Comparison of ENCODE assay signal across 10 mouse cellular contexts in genomic region chr5:139208871-139209684, GRCm38 (mm10). TPM values are rescaled to one million over a fixed set of nuclear protein-coding genes. Genes with fewer than 3 reads are reported as not detected.
DNase-seq lines count a peak whose midpoint lies in the region; ATAC-seq and TF ChIP-seq lines count a peak whose summit lies in the region.
"Had no signal": no experiment of that assay in that cellular context is flagged by ENCODE, and none has a peak within 500 bp of the region (broad histone marks: within the 10 kb centered on the region; RNA-seq: fewer than 3 reads in every experiment).

No protein-coding gene starts in this region.

- no peak for TF ChIP-seq EP300 in heart, postnatal 0 days (IDR thresholded peaks at IDR 0.05; ENCODE audit: low read depth)

- H3K4me3 ChIP-seq in heart, postnatal 0 days (ENCODE audit: low read depth, low read length): no peak overlapping the region
- H3K4me3 ChIP-seq in heart, embryonic 12.5 days: no peak overlapping the region
- H3K4me3 ChIP-seq in small intestine, adult 2 months (ENCODE audit: low read depth, low read length): no peak overlapping the region
- H3K4me3 ChIP-seq: hindbrain, embryonic 15.5 days had no signal

- H3K4me1 ChIP-seq in heart, postnatal 0 days (ENCODE audit: control insufficient read depth, insufficient read depth): no peaks in the 10 kb centered on the region
- H3K4me1 ChIP-seq in heart, embryonic 12.5 days (replicated peaks): 0 out of 2 replicates have a peak, but pooled peaks cover 18% of the 10 kb centered on the region
- peaks cover 36% of the 10 kb centered on the region for H3K4me1 ChIP-seq in small intestine, adult 2 months (ENCODE audit: control insufficient read depth, insufficient read depth, insufficient read length, low read length)

- 84% methylated on average over 10 of the region's 10 CpGs for WGBS in heart, postnatal 0 days
- WGBS in heart, embryonic 12.5 days: 86% methylated on average over 10 of the region's 10 CpGs
- WGBS in small intestine, adult 2 months: 81% methylated on average over 10 of the region's 10 CpGs

- H3K36me3 ChIP-seq in heart, postnatal 0 days (replicated peaks; ENCODE audit: control insufficient read depth, insufficient read depth, low read length): peaks cover 9% of the 10 kb centered on the region
- H3K36me3 ChIP-seq in heart, embryonic 12.5 days: peaks cover 25% of the 10 kb centered on the region
- no peaks in the 10 kb centered on the region; the same call in 1 of the 2 replicates for H3K36me3 ChIP-seq in small intestine, adult 2 months (ENCODE audit: control insufficient read depth, insufficient read depth, low read length)

- no peak overlapping the region for H3K4me2 ChIP-seq in heart, postnatal 0 days (ENCODE audit: low read depth, low read length)
- H3K4me2 ChIP-seq in heart, embryonic 12.5 days: no peak overlapping the region
- H3K4me2 ChIP-seq: hindbrain, embryonic 15.5 days had no signal

- ATAC-seq in heart, postnatal 0 days (ENCODE audit: insufficient read depth, low read depth): no peak
- no peak for ATAC-seq in heart, embryonic 12.5 days (ENCODE audit: insufficient number of reproducible peaks, low FRiP score)
- 0 out of 2 replicates have a peak, but pooled peaks have one; percentile 48 for ATAC-seq in erythroblast, adult 5-6 weeks (replicated peaks; ENCODE audit: low FRiP score, poor library complexity, severe bottlenecking)

- no peak overlapping the region for H3K27ac ChIP-seq in heart, postnatal 0 days (ENCODE audit: low read depth)
- no peak overlapping the region for H3K27ac ChIP-seq in heart, embryonic 12.5 days (ENCODE audit: poor library complexity, severe bottlenecking)
- H3K27ac ChIP-seq in small intestine, adult 2 months (ENCODE audit: insufficient read depth, low read depth, low read length): peak overlapping the region; percentile 48
- H3K27ac ChIP-seq: hindbrain, embryonic 15.5 days had no signal

- H3K27me3 ChIP-seq in heart, postnatal 0 days (ENCODE audit: control insufficient read depth, insufficient read depth, low read length): no peaks in the 10 kb centered on the region
- no peaks in the 10 kb centered on the region for H3K27me3 ChIP-seq in heart, embryonic 12.5 days (replicated peaks)
- no peaks in the 10 kb centered on the region for H3K27me3 ChIP-seq in small intestine, adult 2 months (ENCODE audit: control insufficient read depth, insufficient read depth, low read length)
- H3K27me3 ChIP-seq: hindbrain, embryonic 15.5 days had no signal

- no peaks in the 10 kb centered on the region for H3K9me3 ChIP-seq in heart, postnatal 0 days (replicated peaks; ENCODE audit: control insufficient read depth, low read length)
- no peaks in the 10 kb centered on the region for H3K9me3 ChIP-seq in heart, embryonic 12.5 days (replicated peaks)
- H3K9me3 ChIP-seq: hindbrain, embryonic 15.5 days had no signal

- DNase-seq in heart, postnatal 0 days (ENCODE audit: low spot score): no peak
- peak; percentile 16 for DNase-seq in thymus, postnatal 14 days
- no peak for DNase-seq in thymus, adult 18-20 months
- no peak for DNase-seq in urinary bladder, postnatal 4 days (ENCODE audit: low spot score in 2 of 2)
- no peak for DNase-seq in adrenal gland, postnatal 36 days
- DNase-seq: lung, postnatal 36 days had no signal

- TF ChIP-seq POLR2A in small intestine, adult 2 months (IDR thresholded peaks at IDR 0.05; ENCODE audit: low read depth, low read length): no peak

- H3K9ac ChIP-seq in heart, postnatal 0 days (replicated peaks; ENCODE audit: low read depth, low read length): no peak overlapping the region
- no peak overlapping the region; the same call in 1 of the 2 replicates for H3K9ac ChIP-seq in heart, embryonic 12.5 days
- H3K9ac ChIP-seq: hindbrain, embryonic 15.5 days had no signal

- peak; percentile 61 for TF ChIP-seq CTCF in heart, postnatal 0 days (IDR thresholded peaks at IDR 0.05; ENCODE audit: low read depth)
- TF ChIP-seq CTCF in small intestine, adult 2 months (IDR thresholded peaks at IDR 0.05; ENCODE audit: extremely low read depth, insufficient read length, insufficient replicate concordance, low read depth, low read length): peak; percentile 69; the same call in 1 of the 2 replicates

RNA-seq across cellular contexts. Expression of gene Sun1, which starts 8.6 kb away (rescaled TPM):
- 46.5 and 71.5 TPM in 2 replicates for total RNA-seq in heart, postnatal 0 days (2014; rRNA removed; ENCODE audit: low replicate concordance)
- polyA plus RNA-seq in heart, postnatal 0 days (2015; fragmentation: Nextera tagmentation; extraction: Ambion mirVana): 22.4 and 22.6 TPM in 2 replicates
- 41.8 and 42.4 TPM in 2 replicates for polyA plus RNA-seq in heart, embryonic 12.5 days (2016; fragmentation: Nextera tagmentation; extraction: Ambion mirVana)
- 13.0 and 18.6 TPM in 2 replicates for total RNA-seq in erythroblast, adult 5-6 weeks (2015; ENCODE audit: low replicate concordance)
- total RNA-seq in erythroblast, adult 5-6 weeks (2017; ENCODE audit: low replicate concordance): 22.7 and 41.7 TPM in 2 replicates
- polyA plus RNA-seq in small intestine, adult 2 months (2012; rRNA removed): 15.4 and 27.5 TPM in 2 replicates
- 100 to 1,000 TPM in 1 of 2 experiments, 10 to 100 TPM in 1; 73.4 to 105 TPM for total RNA-seq in adrenal gland, postnatal 36 days (2021)

RNA-seq across cellular contexts. Expression of gene Get4, which starts 43.0 kb away (rescaled TPM):
- total RNA-seq in heart, postnatal 0 days (2014; rRNA removed; ENCODE audit: low replicate concordance): 56.8 and 61.6 TPM in 2 replicates
- 153 TPM in 2 replicates for polyA plus RNA-seq in heart, postnatal 0 days (2015; fragmentation: Nextera tagmentation; extraction: Ambion mirVana)
- 151 and 158 TPM in 2 replicates for polyA plus RNA-seq in heart, embryonic 12.5 days (2016; fragmentation: Nextera tagmentation; extraction: Ambion mirVana)
- total RNA-seq in erythroblast, adult 5-6 weeks (2015; ENCODE audit: low replicate concordance): 14.4 and 15.5 TPM in 2 replicates
- total RNA-seq in erythroblast, adult 5-6 weeks (2017; ENCODE audit: low replicate concordance): 5.4 and 12.4 TPM in 2 replicates
- polyA plus RNA-seq in small intestine, adult 2 months (2012; rRNA removed): 82.6 and 240 TPM in 2 replicates
- total RNA-seq in adrenal gland, postnatal 36 days (2021): 10 to 100 TPM; 80.1 to 97.0 TPM

RNA-seq across cellular contexts. Expression of gene Dnaaf5, which starts 59.1 kb away (rescaled TPM):
- total RNA-seq in heart, postnatal 0 days (2014; rRNA removed; ENCODE audit: low replicate concordance): 23.0 and 38.1 TPM in 2 replicates
- 2.3 and 2.8 TPM in 2 replicates for polyA plus RNA-seq in heart, postnatal 0 days (2015; fragmentation: Nextera tagmentation; extraction: Ambion mirVana)
- polyA plus RNA-seq in heart, embryonic 12.5 days (2016; fragmentation: Nextera tagmentation; extraction: Ambion mirVana): 9.8 and 10.5 TPM in 2 replicates
- 1.5 and 2.7 TPM in 2 replicates for total RNA-seq in erythroblast, adult 5-6 weeks (2015; ENCODE audit: low replicate concordance)
- 1.4 and 2.8 TPM in 2 replicates for total RNA-seq in erythroblast, adult 5-6 weeks (2017; ENCODE audit: low replicate concordance)
- polyA plus RNA-seq in small intestine, adult 2 months (2012; rRNA removed): 12.0 and 16.4 TPM in 2 replicates
- total RNA-seq in adrenal gland, postnatal 36 days (2021): 10 to 100 TPM; 22.7 to 22.8 TPM

RNA-seq across cellular contexts. Expression of gene Prkar1b, which starts 59.3 kb away (rescaled TPM):
- 2.3 TPM in 2 replicates for total RNA-seq in heart, postnatal 0 days (2014; rRNA removed; ENCODE audit: low replicate concordance)
- polyA plus RNA-seq in heart, postnatal 0 days (2015; fragmentation: Nextera tagmentation; extraction: Ambion mirVana): 3.9 and 4.4 TPM in 2 replicates
- 10.4 and 11.5 TPM in 2 replicates for polyA plus RNA-seq in heart, embryonic 12.5 days (2016; fragmentation: Nextera tagmentation; extraction: Ambion mirVana)
- 1.0 TPM in 1 of 2 replicates, not detected in the other for total RNA-seq in erythroblast, adult 5-6 weeks (2015; ENCODE audit: low replicate concordance)
- not detected in 2 replicates for total RNA-seq in erythroblast, adult 5-6 weeks (2017; ENCODE audit: low replicate concordance)
- 2.2 and 3.8 TPM in 2 replicates for polyA plus RNA-seq in small intestine, adult 2 months (2012; rRNA removed)
- total RNA-seq in adrenal gland, postnatal 36 days (2021): 10 to 100 TPM; 20.2 to 52.4 TPM
